Mouse (Mus musculus) cerebellum, adult 9-10 months (tissue): Measurements from ENCODE around the gene Pcx.

Source experiments
- DNase-seq: peaks from one replicate; pipeline ENCODE4 v3.0.0; 2022

Pcx gene

DNA sequence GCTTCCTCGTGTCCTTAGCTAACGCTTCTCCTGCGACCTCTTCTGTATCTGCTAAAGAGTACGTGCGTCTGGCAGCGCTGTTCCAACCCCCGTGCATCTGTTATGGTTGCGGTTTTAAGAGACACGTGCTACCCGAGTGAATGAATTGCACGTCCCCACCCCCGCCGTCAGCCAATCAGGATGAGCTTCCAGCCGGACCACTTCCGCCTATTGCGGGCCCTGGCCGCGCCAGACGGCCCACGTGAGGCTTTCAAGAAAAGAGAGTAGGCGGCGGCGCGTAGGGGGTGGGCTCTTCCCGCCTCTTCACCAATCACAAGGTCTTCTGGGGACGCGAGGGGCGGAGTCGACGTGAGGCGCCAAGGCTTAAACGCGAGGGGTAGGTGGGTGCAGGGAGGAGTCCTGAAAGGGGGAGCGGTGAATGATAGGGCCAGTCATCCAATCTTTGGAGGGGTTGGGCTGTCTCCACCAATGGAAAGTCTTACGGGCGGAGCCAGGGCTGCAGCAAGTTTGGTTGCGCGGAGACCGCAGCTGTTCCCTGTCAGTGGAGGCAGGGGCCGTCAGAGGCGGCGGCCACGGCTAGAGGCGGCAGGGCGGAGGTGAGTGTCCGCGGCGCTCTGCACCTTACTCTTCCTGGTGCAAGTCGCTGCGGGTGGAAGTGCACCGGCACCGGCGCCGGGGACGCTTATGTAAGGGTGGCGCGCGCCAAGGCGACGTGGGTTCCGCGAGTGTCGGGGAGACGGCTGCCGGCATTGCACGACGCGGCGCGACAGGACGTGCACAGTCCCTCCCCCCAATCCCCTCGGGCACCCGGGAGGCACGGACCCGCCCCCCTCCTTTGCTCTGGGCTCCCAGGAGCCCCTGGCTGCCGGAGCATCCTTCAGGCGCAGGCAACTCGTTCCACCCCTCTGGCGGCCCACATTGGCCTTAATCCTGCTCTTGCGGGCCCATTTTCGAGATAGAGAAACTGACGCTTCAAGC, at the start of gene Pcx:
TSS of gene Pcx (plus strand) at position 487 of the 978 bp plus-strand sequence.
- peak; percentile 100 for DNase-seq

GRCm38 (mm10) chr19:4461981-4462380, 48.3 kb upstream of the Pcx start:
- no peak for DNase-seq

- no peak for DNase-seq
Observed at GRCm38 (mm10) chr19:4464666-4465065, 45.6 kb upstream of the Pcx start.

GRCm38 (mm10) chr19:4468363-4468762, 41.9 kb upstream of the Pcx start:
- peak; percentile 73 for DNase-seq

GRCm38 (mm10) chr19:4473549-4473948, 36.7 kb upstream of the Pcx start:
- DNase-seq: peak; percentile 57

- DNase-seq: peak; percentile 49
Observed at GRCm38 (mm10) chr19:4474739-4475138, 35.5 kb upstream of the Pcx start.

DNA sequence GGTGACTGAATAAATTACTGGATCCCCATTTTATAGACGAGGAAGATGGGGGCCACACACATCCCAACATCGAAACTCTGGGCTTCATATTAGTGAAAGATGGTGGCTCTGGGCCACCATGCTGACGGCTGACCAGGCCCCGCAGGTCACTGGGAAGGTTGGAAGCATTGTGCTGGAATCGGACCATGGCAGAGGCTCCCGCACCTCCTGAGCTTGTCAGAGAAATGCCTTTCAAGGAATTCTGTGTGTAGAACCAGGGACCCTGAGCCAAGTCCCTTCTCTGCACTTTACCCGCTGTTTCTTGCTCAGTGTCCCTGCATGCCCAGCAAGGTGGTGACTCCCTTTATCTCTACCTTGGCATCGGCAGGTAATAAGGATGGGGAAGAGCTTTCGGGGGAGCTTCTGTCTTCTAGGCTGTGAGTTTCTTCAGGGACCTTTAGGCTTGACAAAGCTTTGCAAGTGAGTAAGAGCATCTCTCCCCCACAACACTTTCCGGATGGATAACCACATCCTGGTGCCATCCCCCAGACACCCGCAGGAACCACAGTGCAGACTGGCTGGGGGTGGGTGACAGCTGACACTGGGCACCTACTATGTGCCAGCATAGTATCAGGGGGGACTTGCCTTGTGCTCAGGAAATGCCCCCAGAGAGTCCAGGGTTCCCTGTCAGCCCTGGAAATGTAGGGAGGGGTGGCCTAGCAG, 34.9 kb upstream of the Pcx start:
- peak; percentile 61 for DNase-seq

DNA sequence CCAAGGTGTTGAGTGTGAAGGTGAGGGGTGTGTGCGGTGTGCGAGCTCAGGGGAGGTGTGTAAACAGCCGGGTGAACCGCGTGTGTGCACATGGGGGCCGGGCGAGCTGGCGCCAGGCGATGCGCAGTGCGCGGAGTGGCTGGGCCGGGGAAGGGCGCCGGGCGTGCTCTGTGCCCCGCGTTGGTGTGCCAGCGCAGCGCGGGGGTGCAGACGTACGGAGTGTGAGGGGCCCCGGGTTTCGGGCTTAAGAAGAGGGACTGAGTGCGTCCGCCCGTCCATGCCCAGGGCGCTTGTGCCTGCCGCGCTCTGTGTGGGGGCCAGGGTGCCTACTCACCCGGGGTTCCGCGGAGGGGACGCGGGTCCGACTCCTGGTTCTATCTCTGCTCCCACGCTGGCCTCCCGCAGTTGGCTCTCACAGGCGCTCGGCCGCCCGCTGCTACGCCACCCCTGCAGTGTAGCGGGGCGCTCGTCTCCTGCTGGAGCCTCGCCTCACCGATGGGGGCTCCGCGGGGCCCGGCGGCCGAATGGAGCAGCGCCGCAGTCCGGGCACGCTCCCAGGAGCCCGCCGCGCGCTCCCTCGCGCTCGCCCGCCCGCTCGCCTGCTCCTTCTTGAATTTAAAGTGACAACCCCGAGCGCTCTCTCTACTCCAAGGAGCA, 33.5 kb upstream of the Pcx start:
- peak; percentile 82 for DNase-seq

DNA sequence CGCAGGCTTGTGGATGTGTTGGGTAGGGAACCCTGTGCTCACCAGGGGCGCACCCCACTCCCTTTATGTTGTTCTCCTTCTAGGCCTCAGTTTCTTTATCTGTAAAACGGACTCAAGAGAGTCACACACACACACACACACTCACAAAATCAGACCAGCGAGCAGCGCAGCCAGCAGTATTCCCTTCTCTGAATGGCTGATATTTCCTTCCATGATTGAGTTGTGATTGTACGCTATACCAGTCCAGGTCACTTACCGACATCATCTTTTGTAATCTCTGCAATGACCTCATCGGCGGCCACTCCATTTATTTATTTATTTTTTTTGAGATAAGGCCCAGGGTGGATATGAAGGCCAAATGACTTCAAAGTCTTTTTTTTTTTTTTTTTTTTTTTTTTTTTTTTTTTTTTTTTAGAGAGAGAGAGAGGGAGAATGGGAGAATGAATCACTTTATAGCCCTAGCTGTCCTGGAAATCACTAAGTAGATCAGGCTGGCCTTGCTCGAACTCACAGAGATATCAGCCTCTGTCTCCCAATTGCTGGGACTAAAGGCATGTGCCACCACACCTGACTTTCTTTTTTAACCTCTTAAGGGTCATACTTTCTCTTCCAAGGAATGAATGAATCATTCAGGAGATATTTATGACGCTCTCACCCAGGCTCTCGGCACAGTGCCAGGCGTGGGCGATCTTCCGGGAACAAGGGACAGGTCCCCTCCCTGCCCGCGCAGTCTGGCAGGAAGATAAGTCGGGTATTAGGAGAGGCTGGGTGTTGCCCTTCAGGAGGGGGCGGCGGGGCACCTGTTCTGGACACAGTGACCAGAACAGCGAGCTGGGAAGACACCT, 32.7 kb upstream of the Pcx start, which contains the start of gene Syt12:
TSS of gene Syt12 (minus strand) at position 103 of the 845 bp plus-strand sequence.
- DNase-seq: peak; percentile 89

GRCm38 (mm10) chr19:4478190-4478516, 32.1 kb upstream of the Pcx start:
- DNase-seq: no peak

- peak; percentile 90 for DNase-seq
Observed at GRCm38 (mm10) chr19:4480041-4480440, 30.2 kb upstream of the Pcx start.

DNA sequence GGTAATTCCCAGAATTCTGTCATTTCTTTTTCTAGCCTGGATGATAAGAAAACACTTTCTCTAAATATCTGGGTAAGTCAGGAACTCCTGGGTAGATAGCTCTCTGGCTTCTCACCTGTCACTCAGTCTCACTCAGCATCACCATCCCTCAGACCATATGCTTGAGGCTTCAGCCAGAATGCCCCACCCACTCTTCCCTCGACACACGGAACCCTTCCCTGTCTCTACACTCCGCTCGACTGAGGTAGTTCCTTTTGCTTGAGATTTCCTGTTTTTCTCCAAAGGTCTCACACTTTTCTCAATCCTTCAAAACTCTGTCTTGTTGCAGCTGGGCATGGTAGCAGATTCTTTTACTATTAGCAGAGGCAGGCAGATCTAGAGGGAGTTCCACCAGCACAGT, 28.9 kb upstream of the Pcx start:
- peak; percentile 72 for DNase-seq

DNA sequence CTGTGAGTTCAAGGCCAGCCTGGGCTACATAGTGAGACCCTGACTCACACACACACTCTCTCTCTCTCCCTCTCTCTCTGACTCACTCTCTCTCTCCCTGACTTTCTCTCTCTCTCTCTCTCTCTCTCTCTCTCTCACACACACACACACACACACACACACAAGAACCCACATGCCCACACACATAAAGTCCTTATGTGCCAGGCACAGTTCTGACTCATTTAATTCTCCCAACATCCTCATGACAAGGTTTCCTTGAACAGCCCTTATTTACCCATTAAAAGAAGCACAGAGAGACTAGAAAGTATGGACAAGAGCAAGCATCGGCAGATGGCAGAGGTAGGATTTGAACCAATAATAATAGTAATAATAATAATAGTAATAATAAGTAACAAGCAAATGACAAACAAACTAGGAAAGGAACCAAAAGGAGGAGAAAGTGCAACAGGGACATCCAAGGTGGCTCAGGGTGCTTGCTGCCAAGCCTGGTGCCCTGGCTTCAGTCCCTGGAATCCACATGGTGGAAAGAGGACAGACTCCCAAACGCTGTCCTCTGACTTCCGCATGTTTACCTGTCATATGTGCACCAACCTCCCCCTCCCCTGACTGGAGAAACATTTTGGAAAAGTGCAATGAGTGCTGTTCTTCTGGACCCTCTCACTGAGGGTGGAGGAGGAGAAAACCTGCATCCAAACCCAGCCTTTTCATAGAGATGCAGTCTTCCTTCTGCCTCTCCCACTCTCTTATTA, 28.0 kb upstream of the Pcx start:
- peak; percentile 77 for DNase-seq

DNA sequence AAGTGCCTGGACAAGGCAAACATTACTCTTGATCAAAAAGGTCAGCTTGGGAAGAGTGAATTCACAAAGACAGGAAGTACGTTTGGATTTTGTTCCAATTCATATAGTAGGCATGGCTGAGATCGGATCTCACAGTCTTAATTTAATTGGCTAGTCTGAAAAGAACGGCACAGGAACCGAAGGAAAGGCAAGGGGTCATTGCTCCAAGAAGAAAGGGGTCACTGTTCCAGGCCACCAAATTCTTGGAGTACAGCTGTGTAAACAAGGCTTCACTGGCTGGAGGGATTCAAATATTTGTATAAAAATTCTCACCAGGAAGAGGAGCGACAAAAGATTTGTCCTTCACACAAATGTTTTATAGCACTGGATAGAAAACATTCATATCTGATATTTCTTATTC, 25.3 kb upstream of the Pcx start:
- DNase-seq: no peak

- no peak for DNase-seq
Observed at GRCm38 (mm10) chr19:4487877-4488276, 22.4 kb upstream of the Pcx start.

- DNase-seq: no peak
Observed at GRCm38 (mm10) chr19:4491080-4491695, 19.1 kb upstream of the Pcx start.

DNA sequence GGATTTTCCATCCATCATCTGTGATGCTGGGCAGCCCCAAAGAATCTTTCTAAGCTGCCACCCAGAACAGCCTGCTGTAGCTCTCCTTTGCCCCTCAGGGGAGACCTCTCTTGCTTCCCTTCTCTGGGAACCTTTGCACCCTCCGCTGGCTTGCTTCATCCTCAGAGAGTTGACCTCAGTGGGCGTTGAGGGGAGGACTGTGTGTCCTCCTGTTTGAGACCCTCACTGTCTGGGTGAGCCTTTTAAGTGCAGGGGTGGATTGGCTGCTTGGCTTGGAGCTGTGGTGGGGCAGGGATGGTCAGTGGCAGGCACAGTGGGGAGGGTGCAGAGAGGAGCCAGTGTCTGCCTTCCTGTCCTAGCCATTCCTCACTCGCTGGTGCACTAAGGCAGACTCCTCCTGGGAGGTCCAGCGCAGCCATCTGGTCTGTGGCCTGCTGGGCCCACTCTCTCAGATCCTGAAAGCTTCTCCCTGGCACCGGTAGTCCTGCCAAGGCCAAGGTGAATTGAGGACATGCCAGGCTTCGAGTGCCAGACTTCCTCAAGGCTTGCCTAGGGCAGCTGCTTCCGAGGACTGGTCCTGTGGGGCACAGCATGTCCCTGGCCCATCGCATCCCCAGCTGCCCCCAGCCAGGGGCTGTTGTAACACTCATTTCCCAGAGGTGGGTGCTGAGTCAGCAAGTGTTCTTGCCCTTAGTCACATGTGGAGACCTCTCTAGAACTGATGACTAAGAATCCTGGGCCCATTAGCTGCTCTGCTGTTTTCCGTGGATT, 17.6 kb upstream of the Pcx start:
- DNase-seq: peak; percentile 98

DNA sequence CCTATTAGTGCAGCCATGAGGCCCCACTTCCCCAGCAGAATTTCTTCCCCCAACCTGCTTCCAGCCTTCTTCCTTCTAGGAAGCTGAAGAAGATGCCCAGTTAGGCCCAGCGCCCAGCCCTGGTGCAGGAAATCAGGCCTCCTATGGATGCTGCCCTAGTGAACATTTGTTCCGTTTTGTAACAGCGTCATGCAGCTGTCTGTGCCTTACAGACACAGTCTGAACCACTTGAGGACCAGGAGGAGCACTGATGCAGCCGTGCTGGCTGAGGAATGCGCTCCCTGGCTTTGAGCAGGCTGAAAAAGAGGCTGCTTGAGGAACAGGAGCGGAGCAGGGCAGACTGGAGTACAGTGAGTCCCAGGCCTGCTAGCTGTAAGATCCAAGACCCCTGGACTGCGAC, 15.6 kb upstream of the Pcx start:
- no peak for DNase-seq

- DNase-seq: no peak
Observed at GRCm38 (mm10) chr19:4495814-4496213, 14.5 kb upstream of the Pcx start.

DNA sequence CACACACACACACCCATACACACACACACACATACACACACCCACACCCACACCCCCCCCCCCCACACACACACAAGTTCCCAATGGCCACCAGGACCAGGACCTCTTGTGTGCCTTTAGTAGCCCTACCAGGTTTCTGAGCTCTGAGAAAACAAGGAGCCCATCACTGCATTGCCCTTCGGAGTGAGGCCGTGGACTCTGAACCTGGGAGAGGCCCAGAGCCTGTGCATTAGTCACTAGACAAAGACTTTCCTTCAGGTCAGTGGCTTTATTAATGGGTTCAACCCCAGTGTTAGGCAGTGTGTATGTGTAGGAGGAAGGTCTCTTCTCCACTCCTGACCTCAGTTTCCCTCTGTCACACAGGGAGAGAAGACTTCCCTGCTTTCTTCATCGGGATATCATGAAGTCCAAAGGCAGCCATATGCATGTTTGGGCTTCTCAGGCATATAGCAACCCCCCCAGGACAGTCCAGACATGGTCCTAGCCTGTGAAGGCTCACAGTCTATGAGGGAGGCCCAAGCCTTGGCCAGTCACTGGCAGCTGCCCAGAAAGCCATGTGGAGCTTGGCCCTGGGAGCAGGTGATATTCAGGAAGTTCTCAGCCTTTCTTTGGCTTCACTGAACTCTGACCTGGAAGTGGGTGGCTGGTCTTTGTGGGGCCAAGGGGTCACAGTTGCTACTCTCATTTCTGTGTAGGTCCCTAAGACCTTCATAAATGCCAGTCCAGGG, 13.6 kb upstream of the Pcx start:
- peak; percentile 69 for DNase-seq
